Mouse (Mus musculus): ENCODE data around the gene Gm4131.

Gm4131 gene

DNA sequence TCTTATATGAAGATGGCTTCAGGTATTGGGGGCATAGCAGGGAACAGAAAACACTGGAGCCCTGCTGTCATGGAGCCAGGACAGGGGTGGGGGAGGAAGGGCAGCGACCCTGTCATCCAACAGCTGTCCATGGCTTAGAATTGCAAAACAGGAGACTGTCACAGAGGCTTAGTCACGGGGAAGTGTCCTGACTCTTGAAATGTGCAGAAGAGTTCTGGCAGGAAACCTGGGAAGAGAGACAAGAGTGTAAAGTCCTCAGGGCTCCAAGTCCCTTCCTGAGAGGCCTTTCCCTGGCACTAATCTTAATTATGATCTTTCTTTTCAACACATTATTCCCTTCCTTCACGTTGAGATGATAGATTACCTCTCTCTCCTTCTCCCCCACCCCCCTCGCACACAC is 16.6 kb downstream of the Gm4131 start:
- no peak for DNase-seq (ENCODE audit: low spot score)

DNA sequence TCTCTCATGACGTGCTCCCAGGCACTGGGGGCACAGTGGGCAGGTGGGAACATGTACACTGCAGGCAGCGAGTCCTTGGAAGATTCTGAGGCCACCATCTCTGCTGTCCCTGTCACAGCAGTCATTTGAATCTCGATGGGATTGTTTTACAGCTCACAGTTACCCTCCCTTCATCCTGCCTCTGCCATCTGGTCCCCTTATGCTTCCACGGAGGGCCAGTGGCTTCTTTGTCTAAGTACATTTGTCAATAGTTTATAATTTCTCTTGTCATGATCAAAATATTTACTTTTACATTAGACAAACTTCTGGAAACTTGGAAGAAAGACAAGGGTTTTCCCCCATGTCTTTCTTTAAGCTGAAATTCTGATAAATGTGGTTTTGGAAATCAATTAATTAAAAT is 20.0 kb downstream of the Gm4131 start:
- DNase-seq (ENCODE audit: low spot score): no peak

DNA sequence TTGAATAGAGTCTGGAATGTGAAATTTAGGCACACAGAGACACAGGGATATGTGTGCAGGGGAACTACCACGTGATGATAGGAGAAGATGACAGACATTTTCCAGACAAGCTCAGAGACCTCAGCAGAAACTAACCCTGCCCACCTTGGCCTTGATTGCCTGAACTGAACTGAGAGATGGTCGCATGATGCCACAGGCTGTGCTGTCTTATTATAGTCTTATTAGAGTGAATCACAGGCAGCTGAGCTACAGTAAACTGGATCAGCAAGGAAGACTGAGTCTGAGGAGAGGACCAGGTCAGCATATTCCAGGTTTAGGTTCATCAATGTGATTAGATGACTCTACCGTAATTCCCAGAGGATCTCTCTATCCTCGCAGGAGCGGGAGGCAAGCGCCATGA is 20.4 kb downstream of the Gm4131 start:
- DNase-seq (ENCODE audit: low spot score): no peak

GRCm38 (mm10) chr14:62541751-62542150 is 25.0 kb downstream of the Gm4131 start:
- DNase-seq (ENCODE audit: low spot score): no peak

DNA sequence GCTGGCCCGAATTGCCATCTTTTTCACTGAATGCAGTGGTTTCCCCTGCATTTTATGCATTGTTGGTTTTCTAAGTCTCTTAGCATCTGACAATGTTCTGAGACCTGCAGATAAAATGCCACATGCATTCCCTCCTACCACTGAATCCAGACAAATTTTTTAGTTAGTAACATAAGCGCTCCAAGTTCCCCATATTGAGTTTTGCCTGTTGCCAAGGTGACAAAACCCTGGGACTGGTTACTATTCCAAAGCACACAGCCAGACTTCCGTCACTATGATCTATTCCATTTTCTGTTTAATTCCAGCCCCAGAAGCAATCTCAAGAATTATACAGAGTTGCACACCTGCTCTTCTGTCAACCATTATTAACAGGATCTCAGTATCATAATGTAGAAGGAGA is 26.9 kb downstream of the Gm4131 start:
- DNase-seq (ENCODE audit: low spot score): no peak

DNA sequence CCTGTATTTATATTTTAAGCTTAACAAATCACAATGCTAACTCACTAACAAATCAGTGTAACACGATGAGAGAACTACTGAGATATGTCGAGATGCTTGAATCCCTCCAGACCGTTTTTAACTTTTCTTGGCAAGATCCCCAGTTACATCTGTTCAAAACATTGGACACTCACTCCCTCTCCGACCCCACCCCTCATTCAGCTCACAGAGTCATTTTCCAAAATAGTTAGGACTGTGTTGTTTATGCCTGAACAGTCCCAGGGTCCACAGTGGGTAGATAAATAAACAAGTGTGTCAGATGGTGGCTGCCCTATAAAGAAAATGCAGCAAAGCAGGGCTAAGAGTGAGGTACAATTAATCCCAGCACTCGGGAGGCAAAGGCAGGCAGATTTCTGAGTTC is 29.7 kb downstream of the Gm4131 start:
- DNase-seq (ENCODE audit: low spot score): no peak

GRCm38 (mm10) chr14:62536127-62536526 is 30.6 kb downstream of the Gm4131 start:
- no peak for DNase-seq (ENCODE audit: low spot score)

GRCm38 (mm10) chr14:62530951-62531350 is 35.8 kb downstream of the Gm4131 start:
- no peak for DNase-seq (ENCODE audit: low spot score)

- DNase-seq (ENCODE audit: low spot score): no peak
Observed at GRCm38 (mm10) chr14:62512845-62513244, 53.9 kb downstream of the Gm4131 start.

DNA sequence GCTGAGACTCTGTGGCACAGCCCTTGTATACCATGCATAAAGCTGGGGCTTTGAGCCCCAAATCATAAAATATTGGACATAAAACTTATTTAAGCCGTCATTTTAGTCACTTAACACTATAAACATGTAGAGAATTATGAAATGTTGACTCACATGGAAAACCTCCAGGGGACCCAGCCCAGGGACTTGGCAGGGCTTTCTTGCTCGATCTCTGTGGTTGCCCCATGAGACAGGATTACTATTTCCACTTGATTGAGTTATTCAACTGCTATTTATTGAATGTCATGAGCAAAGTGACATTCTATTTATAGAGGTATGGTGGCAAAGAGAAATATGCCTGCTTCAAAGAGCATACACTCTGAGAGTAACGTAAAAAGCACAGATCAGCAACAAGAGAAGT is 57.4 kb downstream of the Gm4131 start:
- no peak for DNase-seq (ENCODE audit: low spot score)

- DNase-seq (ENCODE audit: low spot score): no peak
Observed at GRCm38 (mm10) chr14:62506261-62506660, 60.5 kb downstream of the Gm4131 start.

DNA sequence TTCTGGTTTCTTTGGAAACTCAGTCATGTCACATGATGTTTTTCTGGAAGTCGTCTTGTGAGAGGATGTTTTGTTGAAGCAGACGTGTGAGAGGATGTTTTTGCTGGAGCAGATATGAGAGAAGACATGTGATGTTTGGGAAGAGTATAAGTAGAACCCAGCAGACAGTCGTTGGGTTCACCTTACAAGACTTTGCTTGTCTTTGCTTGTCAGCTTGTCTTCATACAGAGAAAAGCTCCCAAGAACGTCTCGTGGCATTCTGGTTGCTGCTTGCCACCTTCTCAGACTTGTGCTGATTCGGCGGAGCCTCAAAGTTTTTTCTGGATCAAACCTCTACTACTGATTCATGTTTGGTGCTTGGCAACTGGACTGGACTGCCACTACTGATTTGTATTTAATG is 69.3 kb downstream of the Gm4131 start:
- DNase-seq (ENCODE audit: low spot score): no peak

DNA sequence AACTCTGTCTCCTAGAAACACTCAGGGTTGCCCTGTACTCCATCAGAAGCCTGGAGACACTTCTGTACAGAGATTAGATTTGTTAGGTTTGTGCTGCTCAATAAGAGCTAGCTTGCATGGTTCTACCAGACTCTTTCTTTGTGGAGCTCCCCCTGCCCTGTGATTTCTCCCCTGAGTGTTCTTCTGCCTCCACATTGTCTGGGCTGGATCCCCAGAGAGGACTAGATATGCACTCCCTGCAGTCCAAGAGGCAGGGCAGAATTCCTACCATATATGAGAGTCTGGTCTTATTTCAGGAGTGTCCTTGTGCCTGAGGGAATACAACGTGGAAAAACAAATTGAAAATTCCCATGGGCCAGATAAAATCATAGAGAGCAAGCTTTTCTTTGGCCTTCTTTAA is 70.2 kb downstream of the Gm4131 start:
- no peak for DNase-seq (ENCODE audit: low spot score)

DNA sequence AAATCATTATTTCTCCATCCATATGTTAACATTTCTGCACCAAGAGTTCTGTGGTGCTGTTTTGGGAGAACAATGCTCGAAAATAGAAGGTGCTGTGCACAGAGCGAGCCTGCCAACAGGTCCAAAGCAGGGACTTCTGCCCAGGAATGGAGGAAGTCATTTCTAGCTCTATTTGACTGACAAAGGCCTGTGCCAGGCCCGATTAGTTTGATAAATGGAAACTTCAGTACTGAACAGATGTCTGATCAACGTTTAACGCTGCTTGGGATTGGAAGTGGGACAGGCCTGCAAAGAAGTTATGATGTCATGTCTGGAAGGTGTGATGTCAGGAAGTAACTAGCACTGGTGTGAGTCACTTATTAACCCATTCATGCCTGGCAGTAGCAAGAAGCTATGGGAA is 73.3 kb downstream of the Gm4131 start:
- DNase-seq (ENCODE audit: low spot score): no peak

GRCm38 (mm10) chr14:62492196-62492850 is 74.4 kb downstream of the Gm4131 start:
- no peak for DNase-seq (ENCODE audit: low spot score)

GRCm38 (mm10) chr14:62488270-62488669 is 78.5 kb downstream of the Gm4131 start:
- DNase-seq (ENCODE audit: low spot score): no peak

DNA sequence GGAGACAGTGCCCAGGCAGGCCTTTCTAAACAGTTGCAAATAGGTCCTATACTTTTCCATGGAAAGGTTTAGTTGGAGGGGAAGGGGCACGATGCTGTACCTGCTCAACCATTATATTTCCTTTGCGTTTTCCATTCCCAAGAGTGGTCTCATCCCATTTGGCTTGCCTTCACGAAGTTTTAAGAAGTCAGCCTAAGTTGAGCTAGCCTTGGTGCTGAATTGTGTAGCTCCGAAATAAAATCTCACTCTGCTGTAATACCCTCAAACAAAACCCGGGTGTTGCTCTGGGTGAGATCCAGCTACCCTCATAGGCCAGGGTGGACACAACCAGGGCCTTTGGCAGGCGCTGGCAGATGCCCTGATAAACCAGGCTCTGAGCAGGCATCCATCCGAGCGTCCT is 85.3 kb downstream of the Gm4131 start:
- DNase-seq (ENCODE audit: low spot score): no peak

DNA sequence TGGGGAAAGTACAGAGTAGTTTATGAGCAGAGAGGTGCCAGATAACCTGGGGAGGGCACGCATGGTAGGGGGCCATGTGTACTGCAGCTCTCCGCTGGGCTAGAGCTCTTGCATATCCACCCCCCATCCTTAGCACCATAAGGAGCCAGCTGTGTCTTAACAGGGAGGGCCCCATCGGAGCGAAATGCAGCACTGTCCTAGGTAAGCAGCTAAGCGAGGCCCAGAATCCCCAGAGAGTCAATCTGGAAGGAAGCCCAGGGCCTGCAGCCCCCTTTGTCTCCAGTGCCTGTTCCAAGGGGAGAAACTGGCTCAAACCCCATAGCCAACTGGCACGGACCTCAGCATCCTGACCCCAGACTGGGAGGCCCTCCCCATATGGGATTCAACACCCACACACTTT is 87.3 kb downstream of the Gm4131 start:
- DNase-seq (ENCODE audit: low spot score): no peak

GRCm38 (mm10) chr14:62474481-62474880 is 92.2 kb downstream of the Gm4131 start:
- DNase-seq (ENCODE audit: low spot score): no peak

- no peak for DNase-seq (ENCODE audit: low spot score)
Observed at GRCm38 (mm10) chr14:62472061-62472460, 94.7 kb downstream of the Gm4131 start.

- DNase-seq (ENCODE audit: low spot score): no peak
Observed at GRCm38 (mm10) chr14:62468753-62469125, 98.0 kb downstream of the Gm4131 start.

DNA sequence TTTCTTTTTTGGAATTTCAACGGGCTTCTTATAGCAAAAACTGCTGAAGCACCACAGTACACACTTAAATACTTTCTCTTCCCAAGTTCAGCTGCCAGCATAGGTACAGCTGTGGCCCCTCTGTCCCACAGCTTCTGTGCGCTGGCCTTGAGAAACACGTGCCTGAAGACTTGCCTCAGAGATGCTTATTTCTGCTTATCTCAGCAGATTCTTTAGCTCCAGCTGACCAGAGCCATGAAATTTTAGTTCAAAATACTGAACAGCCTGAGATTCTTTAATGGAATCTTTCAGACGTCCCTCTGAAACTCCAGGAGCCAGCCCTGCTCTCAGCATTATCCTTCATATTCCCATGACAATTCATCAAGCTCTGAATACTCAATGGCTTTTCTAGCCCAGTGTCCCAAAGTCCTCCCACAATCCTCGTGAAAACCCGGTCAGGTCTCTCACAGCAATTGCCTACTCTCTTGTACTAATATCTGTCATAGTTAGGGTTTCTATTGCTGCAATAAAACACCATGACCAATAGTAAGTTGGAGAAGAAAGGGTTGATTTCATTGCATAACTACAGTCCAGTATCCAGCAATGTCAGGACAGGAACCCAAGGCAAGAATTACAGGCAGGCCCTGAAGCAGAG is 98.5 kb downstream of the Gm4131 start:
- no peak for DNase-seq (ENCODE audit: low spot score)

GRCm38 (mm10) chr14:62464966-62465365 is 101.8 kb downstream of the Gm4131 start:
- DNase-seq (ENCODE audit: low spot score): no peak

DNA sequence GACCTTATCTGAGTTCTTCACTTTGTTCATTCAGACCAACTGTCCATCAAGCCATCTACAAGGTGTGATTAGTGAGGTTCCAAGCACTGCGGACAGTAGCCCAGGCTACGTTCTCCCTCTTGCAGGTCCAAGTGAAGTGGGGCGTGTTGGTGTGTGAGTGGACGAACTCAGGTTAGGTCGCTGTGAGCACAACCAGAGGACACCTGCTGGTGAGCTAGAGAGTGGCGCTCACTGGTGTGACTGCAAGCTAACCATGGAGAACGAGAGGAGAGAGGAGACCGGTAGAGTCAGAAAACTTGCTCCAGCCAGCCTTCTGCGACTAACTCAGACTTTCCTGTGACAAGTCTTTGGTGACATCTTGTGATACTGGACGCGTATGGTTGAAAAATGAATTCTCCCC is 107.2 kb downstream of the Gm4131 start:
- DNase-seq (ENCODE audit: low spot score): no peak
